Mouse (Mus musculus) c-Kit-positive CD71-positive TER-119-negative erythroid progenitor cells, embryonic 14.5 days (primary cell): ENCODE measurements around the gene Sgo2b.
"Not testable (repeated sequence)": the region's sequence is repeated elsewhere in the genome, so short reads cannot be mapped to it uniquely, and the experiment has no call there.

Source experiments
- DNase-seq: peaks from one replicate; pipeline ENCODE4 v3.0.0-alpha.2; 2013; ENCODE audit warnings: low read depth

Gene Sgo2b

GRCm38 (mm10) chr8:63951626-63952377 lies at the start of gene Sgo2b:
Gene Sgo2b (minus strand): TSS chr8:63952248.
- DNase-seq: no peak

GRCm38 (mm10) chr8:63970612-63971391 lies 18.8 kb upstream of the Sgo2b start:
- DNase-seq: not testable (repeated sequence)

- no peak for DNase-seq
These were observed 9.2 kb upstream of the Sgo2b start for GRCm38 (mm10) chr8:63961032-63961785.

GRCm38 (mm10) chr8:63953802-63954201 lies 1.8 kb upstream of the Sgo2b start:
- DNase-seq: not testable (repeated sequence)

- no peak for DNase-seq
These were observed 18.9 kb downstream of the Sgo2b start for GRCm38 (mm10) chr8:63933171-63933570.

- no peak for DNase-seq
These were observed 22.5 kb downstream of the Sgo2b start for GRCm38 (mm10) chr8:63929301-63930097.

GRCm38 (mm10) chr8:63921257-63921960 lies 30.6 kb downstream of the Sgo2b start:
- DNase-seq: no peak

GRCm38 (mm10) chr8:63895096-63895495 lies 57.0 kb downstream of the Sgo2b start:
- no peak for DNase-seq

GRCm38 (mm10) chr8:63878353-63878752 lies 73.7 kb downstream of the Sgo2b start:
- DNase-seq: no peak

- DNase-seq: peak; percentile 10
These were observed 74.7 kb downstream of the Sgo2b start for GRCm38 (mm10) chr8:63877393-63877792.

GRCm38 (mm10) chr8:63876949-63877348 lies 75.1 kb downstream of the Sgo2b start:
- DNase-seq: no peak
